Mouse (Mus musculus): ENCODE measurements at regions not wholly inside any gene's neighbourhood (a gene's known extent, or its start where the extent isn't known, plus 50 kb on each side); places are given as distances from the start of the nearest gene placed in this dataset.

- DNase-seq = no peak
- H3K4me3 ChIP-seq (replicated peaks) = no peak overlapping the region
Measured at GRCm38 (mm10) chr9:35328503-35328902, 60.8 kb downstream of the Rpusd4 start.

DNA sequence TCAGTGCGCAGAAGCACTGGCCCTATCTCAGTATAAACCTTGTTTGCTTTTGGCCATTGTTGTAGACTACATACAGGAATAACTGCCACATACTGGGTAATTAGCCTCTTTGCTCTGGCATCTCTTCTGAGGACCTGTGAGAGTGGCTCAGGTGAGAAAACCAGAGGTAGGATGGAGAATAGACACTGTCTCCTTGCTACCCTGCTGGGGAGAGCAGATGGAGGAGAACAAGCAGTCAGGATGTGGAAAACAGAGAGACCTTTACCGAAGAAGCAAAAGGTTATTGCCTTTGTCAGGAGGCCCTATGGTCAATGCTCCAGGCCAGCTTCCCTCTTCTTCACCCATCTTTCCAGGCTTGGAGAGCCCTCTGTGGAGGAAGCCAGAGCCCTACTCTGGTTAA, 62.7 kb downstream of the Rpusd4 start:
- no peak overlapping the region for H3K4me3 ChIP-seq (replicated peaks)
- H3K9me3 ChIP-seq (replicated peaks) = no peaks in the 10 kb centered on the region
- no peak overlapping the region for H3K27ac ChIP-seq
- H3K4me1 ChIP-seq (replicated peaks) = no peaks in the 10 kb centered on the region
- H3K4me2 ChIP-seq = no peak overlapping the region
- no peaks in the 10 kb centered on the region for H3K27me3 ChIP-seq
- 76% methylated on average over 2 of the region's 2 CpGs for WGBS (ENCODE audit: insufficient replicate concordance)
- no peak for ATAC-seq (ENCODE audit: low read depth)
- H3K9ac ChIP-seq = no peak overlapping the region
- no peak for DNase-seq
- no peaks in the 10 kb centered on the region for H3K36me3 ChIP-seq

More at GRCm38 (mm10) chr9:35328503-35328902, 60.8 kb downstream of the Rpusd4 start:
- 57% methylated on average over 6 of the region's 6 CpGs for whole genome bisulfite sequencing (ENCODE audit: insufficient replicate concordance)
- Histone ChIP-seq H3K27ac (no peak overlapping the region), H3K9me3 (replicated peaks) (no peaks in the 10 kb centered on the region), H3K9ac (no peak overlapping the region), H3K36me3 (no peaks in the 10 kb centered on the region), H3K4me1 (replicated peaks) (no peaks in the 10 kb centered on the region), H3K4me2 (no peak overlapping the region), H3K27me3 (no peaks in the 10 kb centered on the region)
- no peak for ATAC-seq (ENCODE audit: low read depth)

GRCm38 (mm10) chr9:35331241-35331680, 63.6 kb downstream of the Rpusd4 start:
- H3K4me1 ChIP-seq (replicated peaks) = no peaks in the 10 kb centered on the region
- 48% methylated on average over 7 of the region's 7 CpGs for WGBS (ENCODE audit: insufficient replicate concordance)
- H3K9me3 ChIP-seq (replicated peaks) = no peaks in the 10 kb centered on the region
- no peak overlapping the region for H3K9ac ChIP-seq
- H3K27ac ChIP-seq = no peak overlapping the region
- no peaks in the 10 kb centered on the region for H3K27me3 ChIP-seq
- DNase-seq (no peak), ATAC-seq (ENCODE audit: low read depth) (no peak)
- H3K4me3 ChIP-seq (replicated peaks) = no peak overlapping the region
- no peak overlapping the region for H3K4me2 ChIP-seq
- no peaks in the 10 kb centered on the region for H3K36me3 ChIP-seq

GRCm38 (mm10) chr9:35332688-35333630, 65.3 kb downstream of the Rpusd4 start:
- ATAC-seq (ENCODE audit: low read depth) = 0 out of 2 replicates have a peak, but pooled peaks have one; percentile 34
- no peaks in the 10 kb centered on the region for H3K9me3 ChIP-seq (replicated peaks)
- H3K27me3 ChIP-seq = no peaks in the 10 kb centered on the region
- H3K4me1 ChIP-seq (replicated peaks) = no peaks in the 10 kb centered on the region
- H3K36me3 ChIP-seq = no peaks in the 10 kb centered on the region
- H3K27ac ChIP-seq = no peak overlapping the region
- no peak for DNase-seq
- no peak overlapping the region for H3K4me2 ChIP-seq
- no peak overlapping the region for H3K4me3 ChIP-seq (replicated peaks)
- WGBS (ENCODE audit: insufficient replicate concordance) = 51% methylated on average over 11 of the region's 11 CpGs
- no peak overlapping the region for H3K9ac ChIP-seq

DNA sequence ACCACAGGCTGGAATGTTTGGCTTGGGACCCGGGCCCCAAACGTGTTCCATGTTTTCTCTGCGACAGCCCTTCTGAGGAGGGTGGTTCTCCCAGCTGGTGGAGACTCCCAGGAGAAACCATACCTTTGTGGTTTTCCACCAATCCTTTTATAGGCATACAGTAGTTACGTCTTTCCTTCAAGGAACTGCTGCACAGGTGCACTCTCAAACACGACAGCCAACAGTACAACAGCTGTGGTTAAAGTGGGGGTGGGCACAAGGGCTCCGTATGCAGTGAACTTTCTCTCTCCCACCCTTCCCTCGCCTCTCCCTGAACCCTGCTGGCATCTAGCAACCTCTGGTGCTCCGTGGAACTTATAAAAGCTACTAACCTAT, 66.0 kb downstream of the Rpusd4 start:
- ATAC-seq (ENCODE audit: low read depth) = no peak
- 58% methylated on average over 8 of the region's 8 CpGs for WGBS (ENCODE audit: insufficient replicate concordance)

GRCm38 (mm10) chr9:35334536-35334935, 66.9 kb downstream of the Rpusd4 start:
- ATAC-seq (ENCODE audit: low read depth) = no peak
- Histone ChIP-seq H3K4me2 (no peak overlapping the region), H3K4me1 (replicated peaks) (no peaks in the 10 kb centered on the region), H3K4me3 (replicated peaks) (no peak overlapping the region), H3K36me3 (no peaks in the 10 kb centered on the region), H3K27ac (no peak overlapping the region), H3K27me3 (no peaks in the 10 kb centered on the region), H3K9me3 (replicated peaks) (no peaks in the 10 kb centered on the region), H3K9ac (no peak overlapping the region)
- no peak for DNase-seq
- 60% methylated on average over 5 of the region's 5 CpGs for WGBS (ENCODE audit: insufficient replicate concordance)

More for the DNA sequence above, 66.0 kb downstream of the Rpusd4 start:
- no peaks in the 10 kb centered on the region for H3K36me3 ChIP-seq
- no peak overlapping the region for H3K4me3 ChIP-seq (replicated peaks)
- H3K27ac ChIP-seq = no peak overlapping the region
- no peak overlapping the region for H3K9ac ChIP-seq
- no peak overlapping the region for H3K4me2 ChIP-seq
- no peaks in the 10 kb centered on the region for H3K4me1 ChIP-seq (replicated peaks)
- DNase-seq = no peak
- no peaks in the 10 kb centered on the region for H3K27me3 ChIP-seq
- H3K9me3 ChIP-seq (replicated peaks) = no peaks in the 10 kb centered on the region

DNA sequence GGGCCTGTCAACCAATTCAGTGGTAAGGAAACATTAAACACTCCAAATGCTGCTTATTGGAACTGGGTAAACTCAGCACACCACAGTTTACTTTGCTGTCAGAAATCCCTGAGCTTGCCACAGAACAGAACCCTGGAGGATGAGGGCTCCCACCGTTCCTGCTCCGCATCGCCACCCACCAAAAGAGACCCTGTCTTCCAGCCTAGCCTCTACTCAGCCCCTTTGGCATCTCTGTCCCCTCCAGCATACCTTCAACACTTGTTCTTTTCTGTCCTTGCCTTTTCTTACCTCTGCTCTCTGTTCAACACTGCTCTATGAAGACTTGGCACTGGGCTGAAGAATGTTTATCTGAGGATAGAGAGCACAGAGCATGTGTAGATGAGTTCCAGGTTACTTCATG, 67.5 kb downstream of the Rpusd4 start:
- no peaks in the 10 kb centered on the region for H3K27me3 ChIP-seq
- DNase-seq (no peak), ATAC-seq (ENCODE audit: low read depth) (no peak)
- H3K4me3 ChIP-seq (replicated peaks) = no peak overlapping the region
- H3K27ac ChIP-seq = no peak overlapping the region
- no peaks in the 10 kb centered on the region for H3K9me3 ChIP-seq (replicated peaks)
- no peaks in the 10 kb centered on the region for H3K4me1 ChIP-seq (replicated peaks)
- no peak overlapping the region for H3K4me2 ChIP-seq
- 91% methylated on average over 3 of the region's 3 CpGs for WGBS (ENCODE audit: insufficient replicate concordance)
- no peaks in the 10 kb centered on the region for H3K36me3 ChIP-seq
- H3K9ac ChIP-seq = no peak overlapping the region

DNA sequence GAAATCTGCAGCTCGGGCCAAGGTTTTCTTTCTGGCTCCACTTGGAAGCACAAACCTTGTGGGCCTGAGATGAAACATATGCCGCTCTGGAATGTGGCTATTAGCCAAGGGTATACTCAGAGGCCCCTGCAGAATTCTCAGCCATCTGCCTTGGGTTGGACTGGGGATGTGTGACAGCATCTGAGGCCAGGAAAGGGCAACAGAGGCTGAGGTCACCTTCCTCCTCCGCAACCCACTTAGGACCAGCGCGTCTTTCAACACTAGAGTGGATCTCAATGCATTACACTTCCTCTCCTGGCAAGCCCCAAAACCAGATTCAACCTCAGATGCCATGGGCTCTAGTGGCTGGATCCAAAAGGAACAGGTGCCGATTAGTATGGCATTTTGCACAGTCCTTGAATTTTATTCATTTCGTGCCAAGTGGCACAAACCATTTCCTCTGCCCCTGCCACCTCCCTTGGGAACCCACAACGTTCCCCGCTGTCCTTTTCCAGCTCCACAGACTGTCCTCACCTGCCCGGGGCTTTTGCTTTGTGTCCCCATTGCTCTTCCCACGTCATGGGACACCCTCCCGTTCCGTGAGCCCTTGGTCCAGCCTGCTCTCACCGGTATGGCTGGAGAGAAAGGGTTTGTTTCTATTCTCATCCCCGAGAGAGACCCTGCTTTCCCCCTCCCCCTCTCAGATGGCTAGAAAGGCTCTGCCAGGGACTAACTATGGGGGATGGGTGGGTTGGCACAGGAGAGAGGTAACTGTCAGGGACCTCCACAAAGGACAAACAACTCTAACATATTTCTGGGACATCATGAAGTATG, 68.4 kb downstream of the Rpusd4 start:
- no peaks in the 10 kb centered on the region for H3K9me3 ChIP-seq (replicated peaks)
- no peak overlapping the region for H3K9ac ChIP-seq
- no peak for ATAC-seq (ENCODE audit: low read depth)
- H3K27ac ChIP-seq = no peak overlapping the region
- 65% methylated on average over 15 of the region's 15 CpGs for WGBS (ENCODE audit: insufficient replicate concordance)
- DNase-seq = no peak
- no peak overlapping the region for H3K4me2 ChIP-seq
- H3K27me3 ChIP-seq = no peaks in the 10 kb centered on the region
- H3K4me3 ChIP-seq (replicated peaks) = no peak overlapping the region
- H3K36me3 ChIP-seq = no peaks in the 10 kb centered on the region
- no peaks in the 10 kb centered on the region for H3K4me1 ChIP-seq (replicated peaks)

- Histone ChIP-seq H3K9ac (no peak overlapping the region), H3K27ac (no peak overlapping the region), H3K4me2 (no peak overlapping the region), H3K27me3 (no peaks in the 10 kb centered on the region), H3K4me1 (replicated peaks) (no peaks in the 10 kb centered on the region), H3K9me3 (replicated peaks) (no peaks in the 10 kb centered on the region), H3K4me3 (replicated peaks) (no peak overlapping the region), H3K36me3 (no peaks in the 10 kb centered on the region)
- 57% methylated on average over 5 of the region's 5 CpGs for WGBS (ENCODE audit: insufficient replicate concordance)
- ATAC-seq (ENCODE audit: low read depth) = no peak
- DNase-seq = no peak
Measured at GRCm38 (mm10) chr9:35336701-35337055, 69.0 kb downstream of the Rpusd4 start.

DNA sequence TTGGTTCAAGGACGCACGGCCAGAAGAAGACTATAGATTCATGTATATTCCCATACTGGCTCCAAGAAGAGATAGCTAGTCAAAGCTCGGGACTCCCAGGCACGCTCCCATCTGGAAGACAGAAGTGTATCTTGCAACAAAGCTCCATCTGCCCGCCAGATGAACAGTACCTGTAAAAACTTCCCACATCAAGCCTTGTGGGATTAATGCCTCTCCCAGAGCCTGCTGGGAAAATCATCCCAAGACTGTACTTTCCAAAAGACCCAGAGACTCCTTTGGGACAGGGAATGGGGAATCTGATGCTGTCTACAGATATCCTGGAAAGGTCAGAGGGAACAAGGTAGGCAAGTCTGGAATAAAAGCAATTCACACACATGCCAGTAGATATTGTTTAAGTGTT, 71.2 kb downstream of the Rpusd4 start:
- Histone ChIP-seq H3K4me2 (no peak overlapping the region), H3K9me3 (replicated peaks) (no peaks in the 10 kb centered on the region), H3K4me3 (replicated peaks) (no peak overlapping the region), H3K36me3 (no peaks in the 10 kb centered on the region), H3K27ac (no peak overlapping the region), H3K4me1 (replicated peaks) (no peaks in the 10 kb centered on the region), H3K27me3 (no peaks in the 10 kb centered on the region), H3K9ac (no peak overlapping the region)
- no peak for ATAC-seq (ENCODE audit: low read depth)
- DNase-seq = no peak
- WGBS (ENCODE audit: insufficient replicate concordance) = 56% methylated on average over 5 of the region's 5 CpGs

DNA sequence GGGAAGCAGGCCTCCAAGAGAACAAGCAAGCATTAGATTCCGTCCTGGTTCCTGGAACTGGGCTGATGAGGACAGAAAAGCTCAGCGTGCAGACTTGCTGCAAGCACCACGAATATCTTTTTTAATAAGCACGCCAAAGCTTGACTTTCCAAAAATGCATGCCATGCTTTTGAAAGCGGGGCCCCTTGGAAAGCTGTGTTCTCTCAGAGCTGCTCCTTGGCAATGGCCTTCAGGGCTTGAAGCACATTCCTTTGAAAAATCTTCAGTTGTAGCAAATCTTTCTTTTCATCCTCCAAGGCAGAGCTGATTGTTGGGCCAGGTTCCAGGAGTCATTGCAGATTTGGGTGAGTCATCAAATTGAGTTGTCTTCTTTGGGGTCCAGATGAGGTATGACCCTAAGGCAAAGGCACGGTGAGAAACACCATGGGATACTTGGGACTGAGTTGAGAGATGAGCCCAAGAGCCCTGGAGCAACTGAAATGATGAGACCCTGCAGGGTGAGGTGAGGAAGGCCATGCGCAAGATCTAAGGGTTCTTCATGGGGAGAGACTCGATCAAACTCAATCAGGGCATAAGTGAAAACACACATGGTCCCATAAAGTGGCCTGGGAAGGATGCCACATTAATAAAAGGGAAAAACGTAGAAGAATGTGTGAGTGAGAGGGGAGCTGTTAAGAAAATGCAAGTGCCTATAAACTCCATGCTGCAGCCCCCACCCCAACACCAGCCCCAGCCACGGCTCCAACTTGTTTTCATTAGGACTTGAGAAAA, 72.0 kb downstream of the Rpusd4 start:
- WGBS (ENCODE audit: insufficient replicate concordance) = 66% methylated on average over 10 of the region's 10 CpGs
- Histone ChIP-seq H3K4me2 (no peak overlapping the region), H3K4me1 (replicated peaks) (no peaks in the 10 kb centered on the region), H3K27ac (no peak overlapping the region), H3K4me3 (replicated peaks) (no peak overlapping the region), H3K27me3 (no peaks in the 10 kb centered on the region), H3K36me3 (no peaks in the 10 kb centered on the region), H3K9ac (no peak overlapping the region), H3K9me3 (replicated peaks) (no peaks in the 10 kb centered on the region)
- no peak for DNase-seq
- ATAC-seq (ENCODE audit: low read depth) = no peak
